Mouse (Mus musculus) bone marrow, adult 2 months (tissue): ENCODE measurements around the gene Sema3b. TPM values are rescaled to one million over a fixed set of nuclear protein-coding genes. Genes with fewer than 3 reads are reported as not detected.
A peak's percentile ranks its signal among the peaks of the same experiment; 100 is the strongest.

Experiments used
- H3K27ac ChIP-seq: fragments of 200-500 bp; 2 replicates; pipeline ENCODE4 v1.5.1; 2012; ENCODE audit warnings: low read depth, mild to moderate bottlenecking, control low read depth, inconsistent platforms, low read length; ENCODE audit not compliant: control insufficient read depth, poor library complexity, insufficient read depth
- H3K4me1 ChIP-seq: fragments of 200-500 bp; 2 replicates; pipeline ENCODE4 v1.6.1; 2011; ENCODE audit warnings: low read length; ENCODE audit not compliant: control insufficient read depth, insufficient read depth
- H3K4me3 ChIP-seq: fragments of 200-500 bp; replicated peaks from 2 replicates; pipeline ENCODE3; 2011; ENCODE audit warnings: mild to moderate bottlenecking, low read depth, low read length, control low read depth; ENCODE audit not compliant: control insufficient read depth
- CTCF ChIP-seq: fragments of 200-500 bp; IDR thresholded peaks from 2 replicates; pipeline ENCODE4 v1.5.1; 2011; ENCODE audit warnings: low read length, control low read depth; ENCODE audit not compliant: control insufficient read depth, insufficient read depth
- POLR2A ChIP-seq: fragments of 200-500 bp; IDR thresholded peaks from 2 replicates; pipeline ENCODE4 v1.6.1; 2011; ENCODE audit warnings: low read depth, mild to moderate bottlenecking, control low read depth, low read length, borderline replicate concordance; ENCODE audit not compliant: control insufficient read depth
- WGBS: fragments of 180-500 bp; shearing (Covaris S2); methylation state at CpG from one replicate; pipeline ENCODE4 v1.1.7; 2018; 5-methylcytosine and 5-hydroxymethylcytosine counted together
- polyA plus RNA-seq: library from polyadenylated mRNA; stranded (reverse); fragments of >200 nt; gene quantifications from 2 replicates; pipeline ENCODE4 v1.2.4, GENCODE M21; 2011; ENCODE audit warnings: low replicate concordance; ENCODE audit not compliant: missing spikeins, insufficient read depth, insufficient read length

The Sema3b gene
- polyA plus RNA-seq, 1 experiment, result not detected

DNA sequence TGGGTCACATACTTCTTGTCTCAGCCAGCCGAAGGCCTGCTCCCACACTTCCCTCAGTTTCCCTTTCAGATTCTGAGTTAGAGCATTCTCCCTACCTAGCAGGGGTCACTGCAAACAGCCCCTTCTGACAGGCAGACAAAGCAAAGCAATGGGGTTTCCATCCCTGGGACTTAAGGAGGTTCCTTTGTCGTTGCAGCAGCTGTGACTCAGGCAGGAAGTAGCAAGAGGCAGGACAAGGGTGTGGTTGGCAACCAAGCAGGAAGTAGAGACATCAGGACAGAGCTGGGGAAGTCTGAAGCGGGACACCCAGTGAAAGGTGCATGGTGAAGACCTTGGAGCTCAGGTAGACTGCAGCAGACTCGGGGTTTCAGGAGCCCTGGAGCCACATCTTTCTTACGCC is 15.5 kb upstream of the Sema3b start:
- Histone ChIP-seq H3K4me1 (peaks cover 14% of the 10 kb centered on the region), H3K27ac (peak overlapping the region; percentile 44), H3K4me3 (no peak overlapping the region)
- 17% methylated on average over 5 of the region's 5 CpGs for WGBS
- no peak for TF ChIP-seq CTCF
- no peak for TF ChIP-seq POLR2A

DNA sequence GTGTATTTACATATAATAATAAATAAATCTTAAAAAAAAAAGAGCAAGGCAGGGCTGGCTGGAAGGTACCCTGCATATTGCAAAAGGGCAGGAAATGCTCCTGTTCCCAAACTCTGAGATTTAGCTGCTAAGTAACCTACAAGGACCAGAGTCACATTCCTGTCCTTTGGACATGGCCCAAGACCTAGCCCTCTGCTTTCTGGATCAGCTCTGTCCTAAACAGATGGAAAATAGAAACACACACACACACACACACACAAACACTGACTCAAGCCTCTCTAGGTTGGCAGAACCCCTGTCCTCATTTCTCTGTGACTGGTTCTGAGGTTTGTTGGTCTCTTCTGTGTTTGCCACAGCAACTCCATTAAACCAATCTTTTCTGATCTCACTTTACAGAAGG is 11.9 kb upstream of the Sema3b start:
- Histone ChIP-seq H3K4me1 (peaks cover 4% of the 10 kb centered on the region; the same call in 1 of the 2 replicates), H3K4me3 (no peak overlapping the region), H3K27ac (no peak overlapping the region)
- no peak for TF ChIP-seq POLR2A
- TF ChIP-seq CTCF, result no peak

DNA sequence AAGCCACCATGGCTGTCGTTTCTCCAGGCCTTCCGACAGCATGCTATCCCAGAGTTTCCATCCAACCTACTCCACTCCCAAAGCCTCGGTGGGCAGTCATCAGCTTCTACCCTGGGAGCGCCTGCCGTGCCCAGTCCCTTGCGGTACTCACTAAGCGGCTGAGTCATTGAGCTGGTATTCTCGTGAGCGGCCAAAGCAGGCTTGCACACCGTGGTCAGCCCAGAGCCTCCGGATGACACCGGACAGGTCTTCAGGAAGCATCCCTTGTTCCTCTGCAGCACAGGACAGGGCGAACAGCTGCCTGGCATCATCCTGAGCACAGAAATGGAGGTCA is 10.5 kb upstream of the Sema3b start:
- 85% methylated on average over 13 of the region's 13 CpGs for WGBS

DNA sequence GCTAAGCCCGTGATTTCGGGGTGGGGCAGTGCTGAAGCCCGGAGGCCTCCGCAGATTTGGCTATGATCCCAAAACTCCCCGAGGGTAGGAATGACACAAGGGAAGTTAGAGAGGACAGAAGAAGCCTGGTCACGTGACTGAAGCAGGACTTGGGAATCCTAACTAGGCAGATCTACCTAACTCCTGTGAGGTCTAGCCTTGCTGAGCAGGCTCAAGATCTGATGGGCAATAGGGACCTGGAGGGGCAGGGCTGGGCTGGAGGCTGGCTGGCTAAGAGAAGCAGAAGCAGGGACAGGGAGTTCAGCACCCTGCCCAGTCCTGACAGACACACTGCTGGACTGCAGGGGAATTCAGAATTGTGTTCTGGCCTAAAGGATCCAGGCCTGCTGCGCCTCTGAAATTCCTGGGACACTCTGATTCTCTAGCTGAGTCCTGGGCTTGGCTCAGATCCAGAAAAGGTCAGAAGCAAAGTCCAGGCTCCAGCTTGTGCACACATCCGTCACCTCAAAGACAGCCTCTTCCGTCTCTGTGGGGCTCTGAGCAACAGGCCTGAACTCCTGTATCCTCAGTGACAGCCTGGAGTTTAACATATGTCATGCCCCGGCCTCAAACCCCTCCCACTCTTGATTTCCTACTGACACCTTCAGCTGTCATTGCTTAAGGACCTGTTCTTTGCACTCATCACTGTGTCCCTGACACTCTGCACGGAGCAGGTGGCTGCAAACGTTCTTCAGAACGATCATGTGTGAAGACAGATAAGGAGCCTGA is 9.9 kb upstream of the Sema3b start:
- no peaks in the 10 kb centered on the region; the same call in 1 of the 2 replicates for H3K4me1 ChIP-seq
- no peak overlapping the region; the same call in 1 of the 2 replicates for H3K27ac ChIP-seq
- 70% methylated on average over 13 of the region's 13 CpGs for WGBS
- TF ChIP-seq POLR2A, result no peak
- no peak for TF ChIP-seq CTCF
- no peak overlapping the region for H3K4me3 ChIP-seq

More for the DNA sequence above, 10.5 kb upstream of the Sema3b start:
- Histone ChIP-seq H3K27ac (no peak overlapping the region), H3K4me1 (peaks cover 2% of the 10 kb centered on the region; the same call in 1 of the 2 replicates), H3K4me3 (no peak overlapping the region)
- no peak for TF ChIP-seq POLR2A
- TF ChIP-seq CTCF, result no peak

DNA sequence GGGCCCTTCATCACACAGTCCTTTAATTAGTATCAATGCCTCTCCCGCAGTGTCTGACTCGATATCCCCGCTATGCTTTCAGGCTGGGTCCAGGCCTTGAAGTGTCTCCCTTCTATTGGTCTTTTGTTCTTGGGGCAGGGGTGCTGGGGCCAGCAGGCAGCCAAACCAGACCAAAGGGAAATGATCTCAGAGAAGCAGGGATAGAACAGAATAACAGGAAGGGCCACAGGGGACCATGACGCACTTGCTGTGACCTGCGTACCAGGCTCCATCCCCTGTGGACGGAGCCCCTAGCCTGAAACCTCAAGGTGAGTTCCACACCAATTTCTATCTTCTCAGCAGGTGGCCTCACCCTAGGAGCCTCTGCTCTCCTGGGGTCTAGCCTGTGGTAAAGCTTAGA is 9.1 kb upstream of the Sema3b start:
- H3K27ac ChIP-seq, result no peak overlapping the region; the same call in 1 of the 2 replicates
- H3K4me3 ChIP-seq, result no peak overlapping the region
- no peaks in the 10 kb centered on the region; the same call in 1 of the 2 replicates for H3K4me1 ChIP-seq
- TF ChIP-seq CTCF, result no peak
- TF ChIP-seq POLR2A, result no peak
- 95% methylated on average over 6 of the region's 6 CpGs for WGBS

DNA sequence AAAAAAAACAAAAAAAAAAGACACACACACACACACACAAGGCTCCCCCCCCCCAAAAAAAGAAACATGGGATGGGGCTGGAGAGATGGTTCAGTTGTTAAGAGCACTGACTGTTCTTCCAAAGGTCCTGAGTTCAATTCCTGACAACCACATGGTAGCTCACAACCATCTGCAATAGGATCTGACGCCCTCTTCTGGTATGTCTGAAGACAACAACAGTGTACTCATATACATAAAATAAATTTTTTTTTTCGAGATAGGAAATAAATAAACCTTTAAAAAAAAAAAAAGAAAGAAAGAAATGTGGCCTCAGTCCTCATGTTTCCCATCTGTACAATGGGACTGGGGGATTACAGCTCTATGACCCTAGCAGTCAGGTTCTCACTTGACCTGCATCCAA is 8.4 kb upstream of the Sema3b start:
- no peaks in the 10 kb centered on the region; the same call in 1 of the 2 replicates for H3K4me1 ChIP-seq
- TF ChIP-seq CTCF (no peak), POLR2A (no peak)
- no peak overlapping the region for H3K4me3 ChIP-seq
- no peak overlapping the region for H3K27ac ChIP-seq
- 70% methylated on average over 2 of the region's 2 CpGs for WGBS

DNA sequence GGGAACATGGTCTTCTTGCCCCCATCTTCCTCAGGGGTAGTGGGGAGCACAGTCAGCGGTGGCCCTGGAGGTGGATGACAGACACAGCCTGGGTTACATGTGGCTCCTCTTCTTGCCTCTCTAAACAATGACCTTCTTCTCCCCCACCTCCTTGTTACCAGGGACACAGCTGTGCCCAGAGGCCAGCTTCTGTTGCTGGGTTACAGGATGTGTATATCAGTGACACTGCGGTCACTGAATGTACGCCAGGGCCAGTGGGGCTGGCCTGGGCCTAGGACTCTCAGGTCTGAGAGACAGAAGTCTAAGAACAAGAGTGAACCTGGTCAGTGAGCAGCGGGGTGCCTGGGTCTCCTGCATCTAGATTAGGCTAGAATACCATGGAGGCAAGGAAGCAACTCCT is 6.0 kb upstream of the Sema3b start:
- Histone ChIP-seq H3K4me3 (no peak overlapping the region), H3K4me1 (peaks cover 4% of the 10 kb centered on the region), H3K27ac (no peak overlapping the region)
- WGBS, result 89% methylated on average over 4 of the region's 4 CpGs
- TF ChIP-seq POLR2A, result no peak
- no peak for TF ChIP-seq CTCF

DNA sequence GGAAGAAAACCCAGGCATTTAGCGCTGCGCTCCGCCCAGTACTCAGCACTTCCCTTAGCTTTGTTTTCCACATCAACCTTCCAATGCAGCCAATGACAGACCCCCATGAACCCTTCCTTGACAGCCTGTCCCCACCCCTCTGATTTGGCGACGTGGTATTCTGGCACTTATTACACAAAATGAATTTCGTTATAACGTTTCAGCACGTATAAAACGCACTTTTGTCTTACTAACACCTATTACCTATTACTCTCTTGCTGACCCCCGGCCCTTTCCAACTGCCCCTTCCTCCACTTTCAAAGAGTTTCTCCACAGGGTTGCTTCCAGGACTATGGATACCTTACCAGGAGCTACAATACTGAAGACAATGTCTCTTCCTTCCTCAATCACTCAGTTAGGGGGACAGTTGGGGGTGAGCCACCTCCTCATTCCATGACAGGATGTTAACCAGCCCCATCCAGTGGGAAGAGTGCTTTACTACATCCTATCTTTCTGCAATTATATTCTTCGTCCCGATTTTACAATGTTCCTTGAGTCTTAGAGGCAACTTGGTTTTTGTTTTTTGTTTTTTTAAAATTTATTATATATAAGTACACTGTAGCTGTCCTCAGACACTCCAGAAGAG is 4.0 kb upstream of the Sema3b start:
- TF ChIP-seq POLR2A, result no peak
- no peak for TF ChIP-seq CTCF
- H3K27ac ChIP-seq, result peak overlapping the region; percentile 35
- H3K4me1 ChIP-seq, result peaks cover 4% of the 10 kb centered on the region
- peak overlapping the region; percentile 43 for H3K4me3 ChIP-seq
- WGBS, result 8% methylated on average over 12 of the region's 12 CpGs
